Mouse (Mus musculus) v-Abl transformed pro-B cells (cell line): Measurements from ENCODE around the gene Snx18.

ENCODE experiments used
- in situ Hi-C, 2 experiments: fragments of 400-800 bp; cut with MboI; formaldehyde crosslinking; loops; one replicate each; pipeline ENCODE4 v1.15.1; 2025; ENCODE audit not compliant: unreplicated experiment in 2 of 2

The Snx18 gene

DNA sequence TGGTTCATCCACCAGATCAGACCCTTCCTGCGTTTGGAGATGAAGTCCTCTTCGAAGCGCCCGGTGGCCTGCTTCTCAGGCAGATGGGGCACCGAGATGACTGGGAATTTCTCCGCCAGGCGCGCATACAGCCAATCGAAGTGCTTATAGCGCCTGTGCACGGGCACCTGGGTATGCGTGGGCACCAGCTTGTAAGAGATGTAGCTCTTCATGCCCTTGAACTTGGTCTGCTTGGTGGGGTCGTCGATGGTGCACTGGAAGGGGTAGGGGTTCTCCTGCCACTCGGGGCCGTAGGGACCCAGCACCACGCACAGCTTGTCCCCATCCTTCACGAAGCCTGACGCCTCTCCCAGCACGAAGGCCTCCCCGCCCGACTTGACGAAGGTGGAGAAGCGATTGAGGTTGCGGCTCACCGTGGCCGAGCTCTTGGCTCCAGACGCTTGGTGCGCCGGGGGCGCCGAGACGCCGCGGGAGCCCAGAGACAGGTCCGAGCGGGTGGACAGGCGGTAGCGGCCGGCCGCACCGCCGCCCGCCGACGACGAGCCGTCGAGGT is 950 bp downstream of the Snx18 start:
- in situ Hi-C loops, result loop anchor here (5.0 to 25.0 kb wide), 6 partner anchors 280 to 1330 kb away; partner anchors contain the start of genes Ankrd55 (in 1 of the 2) and Gpx8 (in 1 of the 2)

- in situ Hi-C loops, result loop anchor here (5.0 to 25.0 kb wide), 6 partner anchors 280 to 1330 kb away; partner anchors contain the start of genes Ankrd55 (in 1 of the 2) and Gpx8 (in 1 of the 2)
These were observed 1.5 kb downstream of the Snx18 start for GRCm38 (mm10) chr13:113616751-113617337.

GRCm38 (mm10) chr13:113615971-113616671 is 2.2 kb downstream of the Snx18 start:
- in situ Hi-C loops, result loop anchor here (5.0 to 25.0 kb wide), 6 partner anchors 279 to 1329 kb away; partner anchors contain the start of genes Ankrd55 (in 1 of the 2) and Gpx8 (in 1 of the 2)

GRCm38 (mm10) chr13:113615546-113615941 is 2.8 kb downstream of the Snx18 start:
- in situ Hi-C loops, result loop anchor here (5.0 to 25.0 kb wide), 6 partner anchors 278 to 1328 kb away; partner anchors contain the start of genes Ankrd55 (in 1 of the 2) and Gpx8 (in 1 of the 2)

- in situ Hi-C loops, result loop anchor here (5.0 to 25.0 kb wide), 6 partner anchors 278 to 1328 kb away; partner anchors contain the start of genes Ankrd55 (in 1 of the 2) and Gpx8 (in 1 of the 2)
These were observed 3.5 kb downstream of the Snx18 start for GRCm38 (mm10) chr13:113614635-113615545.

DNA sequence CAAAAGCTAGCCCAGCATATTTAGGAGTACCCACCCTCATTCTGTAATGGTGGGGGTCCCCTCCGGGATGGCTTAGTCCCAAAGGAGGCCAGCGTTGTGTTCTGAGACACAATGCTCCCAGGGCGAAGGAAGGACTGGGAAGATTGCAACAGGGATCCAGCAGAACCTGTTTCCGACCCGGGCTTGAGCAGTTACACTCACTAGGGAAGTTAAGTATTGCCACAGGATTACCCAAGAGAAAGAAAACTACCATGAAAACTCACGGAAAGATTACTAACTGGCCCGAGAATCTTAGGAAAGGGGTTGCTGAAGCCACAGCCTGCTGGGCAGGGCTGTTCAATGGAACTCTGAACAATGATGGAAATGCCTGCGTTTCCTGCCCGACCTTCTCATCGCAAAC is 4.5 kb downstream of the Snx18 start:
- in situ Hi-C loops, result loop anchor here (10.0 to 25.0 kb wide), 4 partner anchors 277 to 1327 kb away; partner anchors contain the start of gene Ankrd55 (in 1 of the 2)

DNA sequence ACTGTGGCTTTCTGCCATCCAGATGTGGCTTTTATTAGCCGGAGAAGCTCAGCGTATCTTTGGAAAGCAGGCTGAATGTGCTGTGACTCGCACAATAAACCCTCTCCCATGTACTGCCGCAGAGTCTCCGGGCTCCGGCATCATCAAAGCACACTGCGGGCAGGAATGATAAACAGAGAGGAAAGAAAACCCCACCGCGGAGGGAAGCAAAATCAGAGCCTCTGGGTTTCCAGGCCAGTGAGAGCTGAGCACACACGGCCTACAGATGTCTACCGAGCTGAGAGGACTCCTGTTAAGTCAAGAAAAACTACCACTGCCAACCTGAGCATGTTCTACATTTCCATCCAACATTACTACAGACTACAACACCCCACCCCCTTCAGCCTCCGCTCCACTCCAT is 5.0 kb downstream of the Snx18 start:
- in situ Hi-C loops, result loop anchor here (10.0 to 25.0 kb wide), 4 partner anchors 276 to 1326 kb away; partner anchors contain the start of gene Ankrd55 (in 1 of the 2)

GRCm38 (mm10) chr13:113612141-113612950 is 6.0 kb downstream of the Snx18 start:
- in situ Hi-C loops, result loop anchor here (10.0 to 25.0 kb wide), 4 partner anchors 275 to 1325 kb away; partner anchors contain the start of gene Ankrd55 (in 1 of the 2)

GRCm38 (mm10) chr13:113610732-113611500 is 7.4 kb downstream of the Snx18 start:
- in situ Hi-C loops, result loop anchor here (10.0 to 25.0 kb wide), 4 partner anchors 274 to 1324 kb away; partner anchors contain the start of gene Ankrd55 (in 1 of the 2)

GRCm38 (mm10) chr13:113609429-113609828 is 8.9 kb downstream of the Snx18 start:
- in situ Hi-C loops, result loop anchor here (25.0 kb wide), 3 partner anchors 272 to 1322 kb away; partner anchors contain the start of gene Ankrd55 (in 1 of the 2)

DNA sequence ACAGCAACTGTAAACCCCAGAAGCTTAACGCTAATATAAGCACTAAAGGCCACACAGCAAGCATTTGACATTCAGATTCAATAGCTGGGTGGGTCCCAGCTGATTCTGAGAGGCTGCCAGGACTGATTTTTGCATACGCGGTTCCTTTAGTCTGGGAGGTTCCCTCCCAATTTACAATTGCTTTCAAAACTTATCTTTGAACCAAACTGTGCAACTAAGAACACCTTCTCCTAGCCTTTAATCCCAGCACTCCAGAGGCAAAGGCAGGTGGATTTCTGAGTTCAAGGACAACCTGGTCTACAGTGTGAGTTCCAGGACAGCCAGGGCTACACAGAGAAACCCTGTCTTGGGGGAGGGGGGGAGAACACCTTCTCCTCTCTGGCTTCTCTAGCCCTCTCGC is 10.5 kb downstream of the Snx18 start:
- in situ Hi-C loops, result loop anchor here (25.0 kb wide), 3 partner anchors 271 to 1321 kb away; partner anchors contain the start of gene Ankrd55 (in 1 of the 2)

- in situ Hi-C loops, result loop anchor here (25.0 kb wide), 3 partner anchors 270 to 1320 kb away; partner anchors contain the start of gene Ankrd55 (in 1 of the 2)
These were observed 11.0 kb downstream of the Snx18 start for GRCm38 (mm10) chr13:113607371-113607770.

- in situ Hi-C loops, result loop anchor here (25.0 kb wide), 3 partner anchors 270 to 1320 kb away; partner anchors contain the start of gene Ankrd55 (in 1 of the 2)
These were observed 11.5 kb downstream of the Snx18 start for GRCm38 (mm10) chr13:113606741-113607358.

DNA sequence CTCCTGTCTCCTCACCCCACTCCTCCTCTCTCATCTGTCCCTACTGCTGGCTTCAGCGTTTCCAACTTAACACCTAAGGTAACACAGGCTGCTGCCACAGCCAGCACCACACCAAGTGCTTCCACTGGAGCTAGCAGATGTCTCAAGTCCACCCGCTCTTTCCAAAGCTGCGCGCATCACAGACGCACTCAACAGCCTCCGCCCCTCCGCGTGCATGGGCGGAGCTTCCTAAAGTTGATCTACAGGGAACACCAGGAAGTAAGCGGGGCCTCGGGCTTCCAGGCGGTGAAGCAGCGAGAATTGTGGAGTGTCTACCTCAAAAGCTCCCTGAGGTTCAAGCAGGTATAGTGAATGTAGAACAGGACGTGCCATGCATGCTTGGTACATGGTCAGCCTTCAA is 12.2 kb downstream of the Snx18 start:
- in situ Hi-C loops, result loop anchor here (25.0 kb wide), 3 partner anchors 269 to 1319 kb away; partner anchors contain the start of gene Ankrd55 (in 1 of the 2)

DNA sequence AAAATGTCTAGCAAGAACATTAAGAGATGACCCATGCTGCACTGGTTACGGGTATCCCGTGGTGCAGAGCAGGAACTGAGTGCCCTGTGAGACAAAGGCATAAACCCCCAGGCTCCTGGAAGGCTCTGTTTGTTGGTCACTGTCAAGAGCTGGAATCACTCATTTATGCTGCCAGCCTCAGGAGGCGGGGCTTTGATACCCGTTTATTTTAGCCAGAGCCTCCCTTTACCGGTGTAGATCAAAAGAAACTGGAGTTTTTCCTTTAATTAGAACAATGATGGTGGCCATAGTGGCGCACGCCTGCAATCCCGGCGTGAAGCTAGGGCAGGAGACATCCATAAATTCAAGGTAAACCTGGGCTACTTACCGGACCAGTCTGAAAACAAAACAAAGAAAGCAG is 12.7 kb downstream of the Snx18 start:
- in situ Hi-C loops, result loop anchor here (25.0 kb wide), 3 partner anchors 268 to 1318 kb away; partner anchors contain the start of gene Ankrd55 (in 1 of the 2)

DNA sequence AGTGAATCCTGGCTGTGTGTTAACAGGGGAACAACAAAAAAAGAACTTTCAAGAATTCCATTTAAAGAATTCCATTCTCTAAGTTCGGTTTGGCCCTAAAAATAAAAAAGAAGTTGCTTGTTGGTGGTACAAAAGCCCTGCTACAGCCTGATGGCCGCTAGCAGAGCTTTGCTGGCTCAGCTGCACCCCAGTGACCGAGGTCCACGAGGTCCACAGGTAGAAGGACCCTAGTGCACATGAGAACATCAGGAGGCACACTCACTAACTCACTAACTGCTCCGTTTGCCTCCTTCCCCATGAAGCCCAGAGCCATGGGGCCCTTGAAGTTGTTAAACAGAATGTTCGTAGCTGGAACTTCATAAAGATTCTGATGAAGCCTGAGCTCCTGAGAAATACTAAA is 14.0 kb downstream of the Snx18 start:
- in situ Hi-C loops, result loop anchor here (25.0 kb wide), 3 partner anchors 267 to 1317 kb away; partner anchors contain the start of gene Ankrd55 (in 1 of the 2)

DNA sequence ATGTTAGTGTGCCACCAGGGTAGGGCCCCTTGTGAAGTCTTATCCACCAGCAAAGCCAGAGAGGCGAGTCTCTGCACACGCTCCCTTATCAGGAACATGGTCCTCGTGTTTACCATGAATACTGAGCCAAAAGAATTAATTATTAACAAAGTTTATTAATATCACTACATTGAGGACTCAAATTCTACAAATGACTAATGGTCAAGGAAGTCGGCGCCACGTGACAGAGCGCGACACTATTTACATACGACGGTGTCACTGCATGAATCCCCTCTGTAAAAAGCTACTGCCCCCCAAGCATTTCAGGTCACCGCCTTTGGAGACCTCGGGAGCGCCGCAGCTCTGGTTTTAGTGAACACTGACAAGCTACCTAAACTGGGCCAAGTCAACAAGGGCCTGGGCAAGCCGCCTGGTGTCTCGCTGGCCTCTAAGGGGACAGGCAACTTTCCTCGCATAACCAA is 15.5 kb downstream of the Snx18 start:
- in situ Hi-C loops, result loop anchor here (25.0 kb wide), 3 partner anchors 266 to 1316 kb away; partner anchors contain the start of gene Ankrd55 (in 1 of the 2)
